Mouse (Mus musculus) C2C12 (cell line): ENCODE data around the gene Gm17267. TPM values are rescaled to one million over a fixed set of nuclear protein-coding genes. Genes with fewer than 3 reads are reported as not detected.
"Not testable (repeated sequence)": the region's sequence is repeated elsewhere in the genome, so short reads cannot be mapped to it uniquely, and the experiment has no call there.

Source experiments
- H3K27me3 ChIP-seq: one replicate; pipeline ENCODE4 v1.6.1; 2011; ENCODE audit not compliant: control insufficient read depth, insufficient read depth, insufficient read length
- H3K36me3 ChIP-seq: one replicate; pipeline ENCODE4 v1.6.1; 2011; ENCODE audit not compliant: control insufficient read depth, insufficient read depth
- H3K4me3 ChIP-seq: one replicate; pipeline ENCODE4 v1.5.1; 2011; ENCODE audit warnings: mild to moderate bottlenecking, control low read depth; ENCODE audit not compliant: poor library complexity, insufficient read depth, severe bottlenecking
- H3K79me2 ChIP-seq: one replicate; pipeline ENCODE4 v1.6.1; 2011; ENCODE audit not compliant: control insufficient read depth, insufficient read depth
- H3K79me3 ChIP-seq: one replicate; pipeline ENCODE4 v1.6.1; 2011; ENCODE audit warnings: low read depth, control low read depth
- H3ac ChIP-seq: one replicate; pipeline ENCODE3; 2011; ENCODE audit warnings: low read depth; ENCODE audit not compliant: control insufficient read depth, insufficient read length
- long read RNA-seq, 2 experiments: library from polyadenylated mRNA; unstranded; transcript quantifications; one replicate each; pipeline ENCODE4 v2.0.0; 2019 to 2020
- polyA plus RNA-seq: library from polyadenylated mRNA; unstranded; fragments of >200 nt; fragmentation: generic; extraction: Trizol; gene quantifications from one replicate; pipeline ENCODE4 v1.2.1, GENCODE M21; 2012; ENCODE audit warnings: missing spikeins

Gene Gm17267
- not detected for polyA plus RNA-seq
- long read RNA-seq, experiment 1, result 0 reads
- long read RNA-seq, experiment 2, result 0 reads

DNA sequence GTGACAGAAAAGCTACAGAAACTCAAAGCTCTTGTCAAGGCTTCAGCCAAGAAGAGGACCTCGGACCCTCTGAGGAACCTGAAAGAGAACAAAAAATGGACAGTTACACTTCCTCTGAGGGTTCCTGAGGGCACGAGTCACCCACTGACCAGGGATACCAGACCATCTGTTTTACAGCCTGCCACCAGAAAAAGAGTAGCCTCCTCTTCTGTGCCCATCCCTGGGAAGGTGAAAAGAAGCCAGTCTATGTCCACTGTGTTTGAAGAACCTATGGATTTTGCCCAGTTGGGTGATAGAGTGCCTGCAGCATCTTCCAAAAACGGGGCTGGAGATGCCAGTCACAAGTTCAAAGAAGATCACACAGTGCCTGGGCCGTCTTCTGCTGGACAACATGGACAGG, at the start of gene Gm17267:
TSS of gene Gm17267 (plus strand) at position 301 of the 400 bp plus-strand sequence.
- not testable (repeated sequence) for H3K27me3 ChIP-seq, H3K79me2 ChIP-seq, H3K79me3 ChIP-seq, H3K36me3 ChIP-seq, H3ac ChIP-seq, H3K4me3 ChIP-seq
